Mouse (Mus musculus) E14TG2a.4 (cell line): ENCODE results near the gene Rsph1.

ENCODE experiments used
- CTCF ChIP-seq: conservative IDR thresholded peaks from 2 replicates; pipeline ENCODE4 v1.5.1; 2014; ENCODE audit warnings: low read length
- NANOG ChIP-seq: IDR thresholded peaks from 2 replicates; pipeline ENCODE4 v1.6.1; 2014; ENCODE audit warnings: borderline replicate concordance, low read length, mixed read lengths
- POU5F1 ChIP-seq: IDR thresholded peaks from 2 replicates; pipeline ENCODE4 v1.6.1; 2014; ENCODE audit warnings: low read length, borderline replicate concordance

DNA sequence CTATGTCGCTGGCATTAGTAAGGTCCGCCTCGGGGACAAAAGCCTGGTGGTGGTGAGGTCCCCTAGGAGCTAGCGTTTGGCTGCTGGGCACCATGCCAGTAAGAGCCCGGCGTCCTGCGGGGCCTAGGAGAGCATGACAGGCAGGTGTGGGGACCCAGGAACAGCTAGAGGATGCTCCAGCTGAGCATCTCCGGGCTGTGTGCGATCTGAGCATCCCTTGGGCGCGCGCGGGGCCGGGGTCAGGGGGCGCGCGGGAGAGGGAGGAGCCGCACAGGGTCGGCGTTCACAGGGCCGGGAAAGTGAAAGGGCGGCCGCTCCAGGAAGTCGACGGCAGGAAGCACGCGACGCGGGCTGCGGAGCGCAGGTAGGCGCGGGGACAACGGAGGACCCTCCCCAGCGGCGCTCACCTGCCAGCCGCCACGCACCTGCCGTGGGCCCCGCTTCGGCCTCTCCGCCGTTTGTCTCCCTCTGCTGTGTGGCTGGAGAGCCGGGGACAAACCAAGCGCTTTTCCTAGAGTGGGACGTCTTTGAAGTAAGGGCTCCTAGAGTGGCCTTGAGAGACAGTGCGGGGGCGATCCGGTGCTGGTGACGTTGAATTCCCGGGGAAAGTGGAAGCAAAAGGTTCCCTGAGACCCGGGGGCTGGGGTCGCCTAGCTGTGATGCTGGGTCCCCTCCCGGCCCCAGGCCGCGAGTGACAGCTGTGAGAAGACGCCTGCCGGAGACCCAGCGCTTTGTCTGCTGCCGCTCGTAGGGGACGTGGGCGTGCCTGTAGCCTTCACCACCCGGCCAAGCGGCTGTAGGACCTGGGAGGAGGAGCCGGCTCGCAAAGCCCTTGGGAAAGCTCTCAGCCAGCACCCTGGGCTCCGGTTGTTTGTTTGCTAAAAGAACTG lies 19.0 kb upstream of the Rsph1 start:
- TF ChIP-seq CTCF: no peak
- TF ChIP-seq POU5F1: no peak
- TF ChIP-seq NANOG: no peak
